Mouse (Mus musculus) liver, embryonic 16.5 days (tissue): ENCODE results near the gene Abt1. TPM values are rescaled to one million over a fixed set of nuclear protein-coding genes. Genes with fewer than 3 reads are reported as not detected.

ENCODE experiments used
- ATAC-seq: fragments of 200-750 bp; cut with Nextera tagmentation; 2 replicates; pipeline ENCODE4 v1.8.0; 2017; ENCODE audit warnings: low read depth, mild to moderate bottlenecking, moderate number of reproducible peaks, moderate library complexity
- H3K27ac ChIP-seq: fragments of 300-500 bp; sonication (generic); 2 replicates; pipeline ENCODE4 v1.5.1; 2014; ENCODE audit warnings: mild to moderate bottlenecking, low read length
- H3K27me3 ChIP-seq: fragments of 300-500 bp; sonication (generic); 2 replicates; pipeline ENCODE4 v1.6.1; 2014; ENCODE audit warnings: low read depth, low read length, mixed read lengths; ENCODE audit not compliant: control insufficient read depth, insufficient read depth
- H3K36me3 ChIP-seq: fragments of 300-500 bp; sonication (generic); 2 replicates; pipeline ENCODE4 v1.6.1; 2014; ENCODE audit warnings: mild to moderate bottlenecking; ENCODE audit not compliant: control insufficient read depth, insufficient read depth
- H3K4me1 ChIP-seq: fragments of 300-500 bp; sonication (generic); 2 replicates; pipeline ENCODE4 v1.6.1; 2014; ENCODE audit warnings: low read depth, low read length, mixed read lengths; ENCODE audit not compliant: control insufficient read depth
- H3K4me2 ChIP-seq: fragments of 300-500 bp; sonication (generic); 2 replicates; pipeline ENCODE4 v1.6.1; 2014; ENCODE audit warnings: low read depth, low read length, mixed read lengths
- H3K4me3 ChIP-seq: fragments of 300-500 bp; sonication (generic); 2 replicates; pipeline ENCODE4 v1.5.1; 2014; ENCODE audit warnings: low read depth, mild to moderate bottlenecking, low read length
- H3K9ac ChIP-seq: fragments of 300-500 bp; sonication (generic); 2 replicates; pipeline ENCODE4 v1.6.1; 2014; ENCODE audit warnings: low read depth, low read length
- H3K9me3 ChIP-seq: fragments of 300-500 bp; sonication (generic); replicated peaks from 2 replicates; pipeline ENCODE4 v1.6.1; 2016; ENCODE audit warnings: low read length; ENCODE audit not compliant: control insufficient read depth
- WGBS: fragments of 180-500 bp; shearing (Covaris S2); extraction: QIAGEN DNeasy Blood & Tissue Kit; methylation state at CpG from one replicate; pipeline ENCODE4 v1.1.7; 2014; ENCODE audit not compliant: insufficient replicate concordance; 5-methylcytosine and 5-hydroxymethylcytosine counted together
- polyA plus RNA-seq: library from polyadenylated mRNA; unstranded; fragments of >200 nt; fragmentation: Nextera tagmentation; extraction: Ambion mirVana; gene quantifications from 2 replicates; pipeline ENCODE4 v1.2.1, GENCODE M21; 2015

The Abt1 gene
- polyA plus RNA-seq, 1 experiment from 2014 or later, result 4.5 TPM

- peak overlapping the region; percentile 79 for H3K27ac ChIP-seq
- WGBS, result under 1% methylated on average over 12 of the region's 12 CpGs
- no peaks in the 10 kb centered on the region for H3K36me3 ChIP-seq
- no peak for ATAC-seq
- H3K27me3 ChIP-seq, result no peaks in the 10 kb centered on the region
- H3K4me2 ChIP-seq, result peak overlapping the region; percentile 80
- H3K4me1 ChIP-seq, result peaks cover 19% of the 10 kb centered on the region
- H3K9me3 ChIP-seq, result no peaks in the 10 kb centered on the region
- H3K9ac ChIP-seq, result peak overlapping the region; percentile 72
- peak overlapping the region; percentile 66 for H3K4me3 ChIP-seq
Measured at GRCm38 (mm10) chr13:23435676-23436075, 12.0 kb upstream of the Abt1 start.

GRCm38 (mm10) chr13:23435241-23435640 is 11.6 kb upstream of the Abt1 start:
- Histone ChIP-seq H3K4me2 (peak overlapping the region; percentile 80), H3K27ac (peak overlapping the region; percentile 79)
- no peak for ATAC-seq

GRCm38 (mm10) chr13:23434426-23434825 is 10.8 kb upstream of the Abt1 start:
- Histone ChIP-seq H3K27ac (peak overlapping the region; percentile 34; the same call in 1 of the 2 replicates), H3K9ac (no peak overlapping the region), H3K9me3 (no peaks in the 10 kb centered on the region), H3K4me2 (peak overlapping the region; percentile 37; the same call in 1 of the 2 replicates), H3K4me1 (peaks cover 25% of the 10 kb centered on the region), H3K27me3 (no peaks in the 10 kb centered on the region), H3K4me3 (no peak overlapping the region), H3K36me3 (no peaks in the 10 kb centered on the region)
- WGBS, result 30% methylated on average over 7 of the region's 7 CpGs
- ATAC-seq, result no peak

More at GRCm38 (mm10) chr13:23435241-23435640, 11.6 kb upstream of the Abt1 start:
- peak overlapping the region; percentile 66 for H3K4me3 ChIP-seq
- H3K27me3 ChIP-seq, result no peaks in the 10 kb centered on the region
- no peaks in the 10 kb centered on the region for H3K9me3 ChIP-seq
- 14% methylated on average over 4 of the region's 4 CpGs for WGBS
- H3K36me3 ChIP-seq, result no peaks in the 10 kb centered on the region
- peaks cover 19% of the 10 kb centered on the region for H3K4me1 ChIP-seq
- H3K9ac ChIP-seq, result peak overlapping the region; percentile 72

GRCm38 (mm10) chr13:23433801-23434200 is 10.1 kb upstream of the Abt1 start:
- no peak for ATAC-seq
- no peak overlapping the region for H3K4me3 ChIP-seq
- H3K4me2 ChIP-seq, result no peak overlapping the region
- 60% methylated on average over 5 of the region's 5 CpGs for WGBS
- H3K36me3 ChIP-seq, result no peaks in the 10 kb centered on the region
- no peaks in the 10 kb centered on the region for H3K27me3 ChIP-seq
- H3K4me1 ChIP-seq, result peaks cover 22% of the 10 kb centered on the region
- no peaks in the 10 kb centered on the region for H3K9me3 ChIP-seq
- no peak overlapping the region for H3K9ac ChIP-seq
- no peak overlapping the region for H3K27ac ChIP-seq

- Histone ChIP-seq H3K4me2 (peak overlapping the region; percentile 70), H3K36me3 (no peaks in the 10 kb centered on the region), H3K4me3 (peak overlapping the region; percentile 59), H3K27me3 (no peaks in the 10 kb centered on the region), H3K9me3 (no peaks in the 10 kb centered on the region), H3K9ac (peak overlapping the region; percentile 32; the same call in 1 of the 2 replicates), H3K4me1 (peaks cover 21% of the 10 kb centered on the region), H3K27ac (peak overlapping the region; percentile 67)
- WGBS, result 2% methylated on average over 5 of the region's 5 CpGs
- no peak for ATAC-seq
Measured at GRCm38 (mm10) chr13:23433206-23433605, 9.5 kb upstream of the Abt1 start.

- Histone ChIP-seq H3K27me3 (no peaks in the 10 kb centered on the region), H3K9ac (peak overlapping the region; percentile 55), H3K4me3 (peak overlapping the region; percentile 59), H3K36me3 (no peaks in the 10 kb centered on the region), H3K27ac (peak overlapping the region; percentile 83), H3K4me1 (peaks cover 21% of the 10 kb centered on the region), H3K4me2 (peak overlapping the region; percentile 70), H3K9me3 (no peaks in the 10 kb centered on the region)
- peak; percentile 90 for ATAC-seq
- under 1% methylated on average over 28 of the region's 28 CpGs for WGBS
Measured at GRCm38 (mm10) chr13:23432562-23433201, 9.0 kb upstream of the Abt1 start.

- Histone ChIP-seq H3K4me3 (peak overlapping the region; percentile 68), H3K9ac (peak overlapping the region; percentile 63), H3K9me3 (no peaks in the 10 kb centered on the region), H3K27me3 (no peaks in the 10 kb centered on the region), H3K27ac (peak overlapping the region; percentile 76), H3K4me2 (peak overlapping the region; percentile 70), H3K36me3 (no peaks in the 10 kb centered on the region), H3K4me1 (peaks cover 26% of the 10 kb centered on the region)
- WGBS, result under 1% methylated on average over 15 of the region's 15 CpGs
- peak; percentile 58 for ATAC-seq
Measured at GRCm38 (mm10) chr13:23431351-23431771, 7.7 kb upstream of the Abt1 start.

- Histone ChIP-seq H3K4me1 (peaks cover 30% of the 10 kb centered on the region), H3K9ac (peak overlapping the region; percentile 63), H3K27ac (peak overlapping the region; percentile 76), H3K4me3 (peak overlapping the region; percentile 68), H3K4me2 (peak overlapping the region; percentile 70), H3K9me3 (no peaks in the 10 kb centered on the region), H3K27me3 (no peaks in the 10 kb centered on the region), H3K36me3 (no peaks in the 10 kb centered on the region)
- ATAC-seq, result peak; percentile 33
- WGBS, result 0% methylated on average over 17 of the region's 17 CpGs
Measured at GRCm38 (mm10) chr13:23430734-23431133, 7.1 kb upstream of the Abt1 start.

- WGBS, result 28% methylated on average over 10 of the region's 10 CpGs
- peak overlapping the region; percentile 68 for H3K4me3 ChIP-seq
- no peaks in the 10 kb centered on the region for H3K36me3 ChIP-seq
- peak overlapping the region; percentile 70 for H3K4me2 ChIP-seq
- ATAC-seq, result no peak
- H3K27ac ChIP-seq, result no peak overlapping the region
- H3K27me3 ChIP-seq, result no peaks in the 10 kb centered on the region
- H3K9ac ChIP-seq, result peak overlapping the region; percentile 22
- no peaks in the 10 kb centered on the region for H3K9me3 ChIP-seq
- H3K4me1 ChIP-seq, result peaks cover 30% of the 10 kb centered on the region
Measured at GRCm38 (mm10) chr13:23429771-23430380, 6.2 kb upstream of the Abt1 start.
